Mouse (Mus musculus) stomach, postnatal 0 days (tissue): ENCODE results near the gene Opalin. TPM values are rescaled to one million over a fixed set of nuclear protein-coding genes. Genes with fewer than 3 reads are reported as not detected.

Experiments used
- ATAC-seq: fragments of 200-750 bp; cut with Nextera tagmentation; 2 replicates; pipeline ENCODE4 v1.8.0; 2017; ENCODE audit not compliant: low FRiP score, low TSS enrichment
- DNase-seq: peaks from one replicate; pipeline ENCODE4 v3.0.0-alpha.2; 2016; ENCODE audit warnings: low spot score
- H3K27ac ChIP-seq: fragments of 300-500 bp; sonication (generic); replicated peaks from 2 replicates; pipeline ENCODE4 v1.5.1; 2014; ENCODE audit warnings: mild to moderate bottlenecking, control low read depth
- H3K27me3 ChIP-seq: fragments of 300-500 bp; sonication (generic); 2 replicates; pipeline ENCODE4 v1.6.1; 2014; ENCODE audit warnings: low read length; ENCODE audit not compliant: control insufficient read depth, insufficient read depth
- H3K36me3 ChIP-seq: fragments of 300-500 bp; sonication (generic); 2 replicates; pipeline ENCODE4 v1.6.1; 2014; ENCODE audit warnings: low read length, mixed read lengths; ENCODE audit not compliant: control insufficient read depth, insufficient read depth
- H3K4me1 ChIP-seq: fragments of 300-500 bp; sonication (generic); replicated peaks from 2 replicates; pipeline ENCODE4 v1.6.1; 2014; ENCODE audit warnings: antibody characterized with exemption; ENCODE audit not compliant: control insufficient read depth, insufficient read depth
- H3K4me2 ChIP-seq: fragments of 300-500 bp; sonication (generic); replicated peaks from 2 replicates; pipeline ENCODE4 v1.6.1; 2014; ENCODE audit warnings: low read depth, mild to moderate bottlenecking, control low read depth, moderate library complexity
- H3K4me3 ChIP-seq: fragments of 300-500 bp; sonication (generic); 2 replicates; pipeline ENCODE4 v1.5.1; 2014; ENCODE audit warnings: low read depth, low read length, control low read depth
- H3K9ac ChIP-seq: fragments of 300-500 bp; sonication (generic); 2 replicates; pipeline ENCODE4 v1.6.1; 2014; ENCODE audit warnings: mild to moderate bottlenecking, low read length, control low read depth, mixed read lengths
- H3K9me3 ChIP-seq: fragments of 300-500 bp; sonication (generic); 2 replicates; pipeline ENCODE4 v1.6.1; 2016; ENCODE audit warnings: low read length; ENCODE audit not compliant: control insufficient read depth
- CTCF ChIP-seq: IDR thresholded peaks from 2 replicates; pipeline ENCODE4 v1.5.1; 2016; ENCODE audit warnings: antibody characterized with exemption, low read depth, mild to moderate bottlenecking, moderate library complexity
- EP300 ChIP-seq: optimal IDR thresholded peaks from 2 replicates; pipeline ENCODE3; 2016; ENCODE audit warnings: antibody characterized with exemption
- WGBS: fragments of 180-500 bp; shearing (Covaris S2); extraction: QIAGEN DNeasy Blood & Tissue Kit; methylation state at CpG from one replicate; pipeline ENCODE4 v1.1.7; 2014; 5-methylcytosine and 5-hydroxymethylcytosine counted together
- polyA plus RNA-seq: library from polyadenylated mRNA; unstranded; fragments of >200 nt; fragmentation: Nextera tagmentation; extraction: Ambion mirVana; gene quantifications from 2 replicates; pipeline ENCODE4 v1.2.1, GENCODE M21; 2015

Opalin gene
- polyA plus RNA-seq, 1 experiment from 2014 or later = not detected

- H3K4me1 ChIP-seq = no peaks in the 10 kb centered on the region
- ATAC-seq (0 out of 2 replicates have a peak, but pooled peaks have one; percentile 29), DNase-seq (no peak)
- no peak overlapping the region for H3K9ac ChIP-seq
- no peaks in the 10 kb centered on the region for H3K9me3 ChIP-seq
- WGBS = 79% methylated on average over 14 of the region's 14 CpGs
- H3K27ac ChIP-seq = no peak overlapping the region
- TF ChIP-seq CTCF = no peak
- no peak for TF ChIP-seq EP300
- H3K4me2 ChIP-seq = no peak overlapping the region
- H3K27me3 ChIP-seq = no peaks in the 10 kb centered on the region
- no peak overlapping the region for H3K4me3 ChIP-seq
- H3K36me3 ChIP-seq = no peaks in the 10 kb centered on the region
Measured at GRCm38 (mm10) chr19:41073746-41074455, 3.0 kb downstream of the Opalin start.

GRCm38 (mm10) chr19:41071500-41071899 is 5.4 kb downstream of the Opalin start:
- Histone ChIP-seq H3K4me1 (no peaks in the 10 kb centered on the region), H3K27me3 (no peaks in the 10 kb centered on the region), H3K9ac (no peak overlapping the region), H3K9me3 (no peaks in the 10 kb centered on the region), H3K36me3 (no peaks in the 10 kb centered on the region), H3K4me3 (no peak overlapping the region), H3K4me2 (no peak overlapping the region), H3K27ac (no peak overlapping the region)
- ATAC-seq (peak; percentile 64), DNase-seq (peak; percentile 93)
- WGBS = 7% methylated on average over 8 of the region's 8 CpGs
- TF ChIP-seq CTCF (peak; percentile 100), EP300 (no peak)

- Histone ChIP-seq H3K9ac (no peak overlapping the region), H3K27me3 (no peaks in the 10 kb centered on the region), H3K27ac (no peak overlapping the region), H3K9me3 (no peaks in the 10 kb centered on the region), H3K4me3 (no peak overlapping the region), H3K4me1 (no peaks in the 10 kb centered on the region), H3K4me2 (no peak overlapping the region), H3K36me3 (no peaks in the 10 kb centered on the region)
- TF ChIP-seq EP300 (no peak), CTCF (no peak)
- DNase-seq = no peak
- no peak for ATAC-seq
- WGBS = 52% methylated on average over 4 of the region's 4 CpGs
Measured at GRCm38 (mm10) chr19:41054702-41055101, 22.2 kb downstream of the Opalin start.

GRCm38 (mm10) chr19:41053530-41053929 is 23.4 kb downstream of the Opalin start:
- DNase-seq (peak; percentile 43), ATAC-seq (no peak)
- H3K9me3 ChIP-seq = no peaks in the 10 kb centered on the region
- H3K9ac ChIP-seq = no peak overlapping the region
- WGBS = 39% methylated on average over 10 of the region's 10 CpGs
- H3K27ac ChIP-seq = no peak overlapping the region
- no peak for TF ChIP-seq EP300
- TF ChIP-seq CTCF = peak; percentile 65
- H3K27me3 ChIP-seq = no peaks in the 10 kb centered on the region
- H3K36me3 ChIP-seq = no peaks in the 10 kb centered on the region
- H3K4me1 ChIP-seq = no peaks in the 10 kb centered on the region
- H3K4me3 ChIP-seq = no peak overlapping the region
- H3K4me2 ChIP-seq = no peak overlapping the region

GRCm38 (mm10) chr19:41052247-41052646 is 24.7 kb downstream of the Opalin start:
- WGBS = 46% methylated on average over 5 of the region's 5 CpGs
- H3K9ac ChIP-seq = no peak overlapping the region
- no peak overlapping the region for H3K4me3 ChIP-seq

GRCm38 (mm10) chr19:41051714-41052113 is 25.2 kb downstream of the Opalin start:
- no peaks in the 10 kb centered on the region for H3K27me3 ChIP-seq
- no peak overlapping the region for H3K4me2 ChIP-seq
- TF ChIP-seq CTCF (no peak), EP300 (no peak)
- no peak overlapping the region for H3K9ac ChIP-seq
- no peaks in the 10 kb centered on the region for H3K9me3 ChIP-seq
- ATAC-seq (no peak), DNase-seq (no peak)
- H3K4me3 ChIP-seq = no peak overlapping the region
- H3K4me1 ChIP-seq = no peaks in the 10 kb centered on the region
- 72% methylated on average over 1 of the region's 1 CpGs for WGBS
- no peak overlapping the region for H3K27ac ChIP-seq
- no peaks in the 10 kb centered on the region for H3K36me3 ChIP-seq

More at GRCm38 (mm10) chr19:41052247-41052646, 24.7 kb downstream of the Opalin start:
- H3K36me3 ChIP-seq = no peaks in the 10 kb centered on the region
- no peak overlapping the region for H3K27ac ChIP-seq
- H3K9me3 ChIP-seq = no peaks in the 10 kb centered on the region
- H3K27me3 ChIP-seq = no peaks in the 10 kb centered on the region
- no peak for ATAC-seq
- no peak overlapping the region for H3K4me2 ChIP-seq
- no peak for TF ChIP-seq EP300
- no peak for TF ChIP-seq CTCF
- DNase-seq = no peak
- no peaks in the 10 kb centered on the region for H3K4me1 ChIP-seq
